Mouse (Mus musculus) left cerebral cortex, adult 2 months (tissue): Measurements from ENCODE around the gene Cyp4a31. TPM values are rescaled to one million over a fixed set of nuclear protein-coding genes. Genes with fewer than 3 reads are reported as not detected.
"Not testable (repeated sequence)": the region's sequence is repeated elsewhere in the genome, so short reads cannot be mapped to it uniquely, and the experiment has no call there.

Experiments used
- DNase-seq, 2 experiments: peaks; one replicate each; pipeline ENCODE4 v3.0.0; 2021 to 2022; ENCODE audit warnings: low spot score in 2 of 2, mixed read lengths in 1 of 2; ENCODE audit errors: extremely low spot score in 1 of 2
- H3K27ac ChIP-seq: fragments of 200-600 bp; 2 replicates; pipeline ENCODE4 v1.8.1; 2022
- H3K4me3 ChIP-seq: fragments of 200-600 bp; 2 replicates; pipeline ENCODE4 v1.8.1; 2022
- CTCF ChIP-seq: fragments of 200-600 bp; IDR thresholded peaks from 2 replicates; pipeline ENCODE4 v1.8.1; 2022; ENCODE audit warnings: antibody characterized with exemption, mild to moderate bottlenecking, moderate library complexity
- intact Hi-C: fragments of 180-260 bp; cut with DNase I; formaldehyde crosslinking; loops from one replicate; pipeline ENCODE4 v1.15.1; 2025
- total RNA-seq, 2 experiments: library from RNA; stranded (reverse); gene quantifications; 2 replicates each; pipeline ENCODE4 v1.2.3; 2021

Cyp4a31 gene
- total RNA-seq, 2 experiments from 2014 or later, result not detected

- Histone ChIP-seq H3K27ac (no peak overlapping the region), H3K4me3 (no peak overlapping the region)
- intact Hi-C loops, result loop anchor here (5.0 kb wide), 1 partner anchor 43 kb away; no protein-coding TSS in a partner anchor
- no peak for TF ChIP-seq CTCF
- DNase-seq, result no peak
These were observed 11.8 kb downstream of the Cyp4a31 start for GRCm38 (mm10) chr4:115575255-115575654.

GRCm38 (mm10) chr4:115575776-115576175 is 12.3 kb downstream of the Cyp4a31 start:
- intact Hi-C loops, result loop anchor here (5.0 kb wide), 1 partner anchor 43 kb away; no protein-coding TSS in a partner anchor
- no peak for DNase-seq
- no peak for TF ChIP-seq CTCF
- no peak overlapping the region for H3K27ac ChIP-seq
- H3K4me3 ChIP-seq, result no peak overlapping the region

GRCm38 (mm10) chr4:115583036-115583435 is 19.6 kb downstream of the Cyp4a31 start:
- no peak for TF ChIP-seq CTCF
- intact Hi-C loops, result no loop called here
- DNase-seq, result no peak
- Histone ChIP-seq H3K4me3 (no peak overlapping the region), H3K27ac (no peak overlapping the region)

GRCm38 (mm10) chr4:115596357-115596756 is 32.9 kb downstream of the Cyp4a31 start:
- intact Hi-C loops, result no loop called here
- no peak for DNase-seq
- Histone ChIP-seq H3K27ac (no peak overlapping the region), H3K4me3 (no peak overlapping the region)
- TF ChIP-seq CTCF, result no peak

- Histone ChIP-seq H3K27ac (no peak overlapping the region), H3K4me3 (no peak overlapping the region)
- intact Hi-C loops, result no loop called here
- no peak for DNase-seq
- no peak for TF ChIP-seq CTCF
These were observed 33.4 kb downstream of the Cyp4a31 start for GRCm38 (mm10) chr4:115596824-115597336.

- intact Hi-C loops, H3K27ac ChIP-seq, DNase-seq, H3K4me3 ChIP-seq: not testable (repeated sequence)
These were observed 37.2 kb downstream of the Cyp4a31 start, which contains the start of gene Cyp4a32 for GRCm38 (mm10) chr4:115600611-115601010. Gene Cyp4a32 (plus strand): TSS chr4:115600969.

- Histone ChIP-seq H3K27ac (no peak overlapping the region), H3K4me3 (no peak overlapping the region)
- DNase-seq, result no peak
- TF ChIP-seq CTCF, result no peak
- intact Hi-C loops, result no loop called here
These were observed 50.6 kb downstream of the Cyp4a31 start for GRCm38 (mm10) chr4:115614005-115614404.

- H3K27ac ChIP-seq, DNase-seq, H3K4me3 ChIP-seq, intact Hi-C loops: not testable (repeated sequence)
These were observed 62.1 kb downstream of the Cyp4a31 start for GRCm38 (mm10) chr4:115625560-115625959.

Other genes starting within 250 kb of the Cyp4a31 start
- under 1 TPM in 1 of 2 experiments, not detected in 1; 0.14 TPM for gene Cyp4a12b, start 152.0 kb upstream of the Cyp4a31 start, total RNA-seq
- not detected for gene Cyp4a30b, start 111.0 kb upstream of the Cyp4a31 start, total RNA-seq
- gene Cyp4a14, start 67.5 kb upstream of the Cyp4a31 start, total RNA-seq, result not detected
- not detected for gene Cyp4a10, start 45.4 kb upstream of the Cyp4a31 start, total RNA-seq
- not detected for gene Cyp4a32, start 37.3 kb downstream of the Cyp4a31 start, total RNA-seq
- 1 to 10 TPM; 1.7 to 2.4 TPM for gene Cyp4b1, start 84.1 kb downstream of the Cyp4a31 start, total RNA-seq
- 10 to 100 TPM; 50.7 to 52.5 TPM for gene Efcab14, start 174.1 kb downstream of the Cyp4a31 start, total RNA-seq
- under 1 TPM in 1 of 2 experiments, not detected in 1; 0.75 TPM for gene Tex38, start 217.4 kb downstream of the Cyp4a31 start, total RNA-seq
- 10 to 100 TPM; 74.6 to 74.8 TPM for gene Atpaf1, start 221.2 kb downstream of the Cyp4a31 start, total RNA-seq